Mouse (Mus musculus): Measurements from ENCODE around the gene Zfp26. TPM values are rescaled to one million over a fixed set of nuclear protein-coding genes. Genes with fewer than 3 reads are reported as not detected.
A peak's percentile ranks its signal among the peaks of the same experiment; 100 is the strongest.

The Zfp26 gene
- 29.9 and 32.7 TPM in 2 replicates for polyA plus RNA-seq (2014; fragmentation: Nextera tagmentation; extraction: Ambion mirVana)

GRCm38 (mm10) chr9:20459377-20460317 is at the start of gene Zfp26:
Gene Zfp26, minus strand, starts transcription at chr9:20460162.
- Histone ChIP-seq H3K36me3 (ENCODE audit: control insufficient read depth, insufficient read depth, low read length) (peaks cover 22% of the 10 kb centered on the region), H3K4me2 (replicated peaks; ENCODE audit: low read depth, low read length) (peak within 1 kb of the TSS; percentile 83), H3K27ac (ENCODE audit: low read length) (peak within 1 kb of the TSS; percentile 94), H3K4me1 (ENCODE audit: control insufficient read depth, insufficient read depth, low read length) (peaks cover 9% of the 10 kb centered on the region; the same call in 1 of the 2 replicates), H3K9me3 (ENCODE audit: control insufficient read depth, low read depth, low read length) (no peaks in the 10 kb centered on the region), H3K9ac (replicated peaks; ENCODE audit: low read depth, low read length) (peak within 1 kb of the TSS; percentile 89), H3K27me3 (ENCODE audit: control insufficient read depth, insufficient read depth, low read length) (no peaks in the 10 kb centered on the region), H3K4me3 (ENCODE audit: low read depth, low read length) (peak within 1 kb of the TSS; percentile 84)
- peak; percentile 94 for ATAC-seq (ENCODE audit: insufficient number of reproducible peaks, insufficient read depth, low FRiP score, low read depth)
- under 1% methylated on average over 48 of the region's 48 CpGs for WGBS

DNA sequence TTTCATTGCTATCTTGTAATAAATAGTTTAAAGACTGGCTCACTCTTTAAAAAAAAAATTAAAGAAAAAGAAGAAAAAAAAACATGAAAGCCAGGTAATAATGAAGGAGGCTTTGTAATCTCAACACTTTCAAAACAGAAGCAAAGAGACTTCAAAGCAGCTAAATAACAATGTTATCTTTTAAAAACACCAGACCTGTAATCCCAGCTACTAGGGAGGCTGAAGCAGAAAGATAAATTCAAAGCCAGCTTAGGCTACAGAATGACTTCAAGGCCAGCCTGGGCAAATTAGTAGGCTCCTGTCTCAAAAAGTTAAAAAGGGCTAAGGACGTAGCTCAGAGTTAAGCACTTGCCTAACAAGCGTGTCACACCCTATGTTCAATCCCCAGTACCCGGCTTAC is 49.7 kb upstream of the Zfp26 start:
- no peak overlapping the region for H3K4me3 ChIP-seq (ENCODE audit: low read depth, low read length)
- H3K9me3 ChIP-seq (ENCODE audit: control insufficient read depth, low read depth, low read length), result no peaks in the 10 kb centered on the region
- no peak overlapping the region for H3K4me2 ChIP-seq (replicated peaks; ENCODE audit: low read depth, low read length)
- H3K27ac ChIP-seq (ENCODE audit: low read length), result no peak overlapping the region
- H3K4me1 ChIP-seq (ENCODE audit: control insufficient read depth, insufficient read depth, low read length), result peaks cover 7% of the 10 kb centered on the region; the same call in 1 of the 2 replicates
- WGBS, result 77% methylated on average over 3 of the region's 3 CpGs
- H3K36me3 ChIP-seq (ENCODE audit: control insufficient read depth, insufficient read depth, low read length), result peaks cover 36% of the 10 kb centered on the region
- no peaks in the 10 kb centered on the region for H3K27me3 ChIP-seq (ENCODE audit: control insufficient read depth, insufficient read depth, low read length)
- no peak overlapping the region for H3K9ac ChIP-seq (replicated peaks; ENCODE audit: low read depth, low read length)
- no peak for ATAC-seq (ENCODE audit: insufficient number of reproducible peaks, insufficient read depth, low FRiP score, low read depth)

DNA sequence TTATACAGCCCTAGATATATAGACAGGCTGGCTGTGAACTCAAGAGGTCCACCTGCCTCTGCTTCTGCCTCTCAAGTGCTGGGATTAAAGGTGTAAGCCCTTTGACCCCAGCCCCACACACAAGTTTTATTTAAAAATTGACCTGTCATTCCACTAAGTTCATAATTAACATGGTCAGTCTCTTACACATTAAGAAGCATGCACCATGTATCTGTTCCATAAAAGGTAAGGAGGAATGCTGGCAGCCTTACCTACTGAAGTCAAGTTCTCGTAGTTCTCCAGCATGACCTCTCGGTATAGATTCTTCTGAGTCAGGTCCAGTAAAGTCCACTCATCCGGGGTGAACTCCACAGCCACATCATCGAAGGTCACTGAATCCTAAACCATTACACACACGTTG is 44.8 kb upstream of the Zfp26 start:
- H3K9me3 ChIP-seq (ENCODE audit: control insufficient read depth, low read depth, low read length), result no peaks in the 10 kb centered on the region
- H3K4me3 ChIP-seq (ENCODE audit: low read depth, low read length), result no peak overlapping the region
- no peak overlapping the region for H3K27ac ChIP-seq (ENCODE audit: low read length)
- no peak overlapping the region for H3K9ac ChIP-seq (replicated peaks; ENCODE audit: low read depth, low read length)
- no peaks in the 10 kb centered on the region for H3K27me3 ChIP-seq (ENCODE audit: control insufficient read depth, insufficient read depth, low read length)
- no peak overlapping the region for H3K4me2 ChIP-seq (replicated peaks; ENCODE audit: low read depth, low read length)
- 84% methylated on average over 5 of the region's 5 CpGs for WGBS
- ATAC-seq (ENCODE audit: insufficient number of reproducible peaks, insufficient read depth, low FRiP score, low read depth), result no peak
- no peaks in the 10 kb centered on the region for H3K4me1 ChIP-seq (ENCODE audit: control insufficient read depth, insufficient read depth, low read length)
- peaks cover 67% of the 10 kb centered on the region for H3K36me3 ChIP-seq (ENCODE audit: control insufficient read depth, insufficient read depth, low read length)

DNA sequence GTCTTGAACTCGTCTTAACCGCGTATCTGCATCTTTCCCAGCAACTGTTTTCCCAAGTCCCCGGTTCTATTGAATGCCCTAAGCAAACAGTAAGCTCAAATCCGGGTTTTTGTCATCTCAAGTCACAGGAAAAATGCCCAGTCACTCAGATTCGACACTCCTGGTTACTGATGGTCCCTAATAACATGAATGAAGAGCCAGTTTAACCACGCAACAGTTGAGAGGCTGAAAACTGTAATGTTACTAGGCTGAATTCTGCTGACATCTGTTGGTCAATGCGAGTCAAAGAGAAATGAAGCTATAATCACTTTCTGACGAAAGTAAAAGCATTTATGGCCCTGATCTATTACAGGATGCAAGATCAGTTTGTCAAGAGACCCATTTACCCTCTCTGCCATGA is 33.3 kb upstream of the Zfp26 start:
- peak overlapping the region; percentile 63 for H3K9ac ChIP-seq (replicated peaks; ENCODE audit: low read depth, low read length)
- peak overlapping the region; percentile 73 for H3K4me3 ChIP-seq (ENCODE audit: low read depth, low read length)
- peaks cover 3% of the 10 kb centered on the region; the same call in 1 of the 2 replicates for H3K4me1 ChIP-seq (ENCODE audit: control insufficient read depth, insufficient read depth, low read length)
- H3K27ac ChIP-seq (ENCODE audit: low read length), result peak overlapping the region; percentile 92
- no peaks in the 10 kb centered on the region for H3K9me3 ChIP-seq (ENCODE audit: control insufficient read depth, low read depth, low read length)
- H3K36me3 ChIP-seq (ENCODE audit: control insufficient read depth, insufficient read depth, low read length), result peaks cover 20% of the 10 kb centered on the region
- WGBS, result 7% methylated on average over 9 of the region's 9 CpGs
- H3K4me2 ChIP-seq (replicated peaks; ENCODE audit: low read depth, low read length), result peak overlapping the region; percentile 94
- ATAC-seq (ENCODE audit: insufficient number of reproducible peaks, insufficient read depth, low FRiP score, low read depth), result no peak
- no peaks in the 10 kb centered on the region for H3K27me3 ChIP-seq (ENCODE audit: control insufficient read depth, insufficient read depth, low read length)

DNA sequence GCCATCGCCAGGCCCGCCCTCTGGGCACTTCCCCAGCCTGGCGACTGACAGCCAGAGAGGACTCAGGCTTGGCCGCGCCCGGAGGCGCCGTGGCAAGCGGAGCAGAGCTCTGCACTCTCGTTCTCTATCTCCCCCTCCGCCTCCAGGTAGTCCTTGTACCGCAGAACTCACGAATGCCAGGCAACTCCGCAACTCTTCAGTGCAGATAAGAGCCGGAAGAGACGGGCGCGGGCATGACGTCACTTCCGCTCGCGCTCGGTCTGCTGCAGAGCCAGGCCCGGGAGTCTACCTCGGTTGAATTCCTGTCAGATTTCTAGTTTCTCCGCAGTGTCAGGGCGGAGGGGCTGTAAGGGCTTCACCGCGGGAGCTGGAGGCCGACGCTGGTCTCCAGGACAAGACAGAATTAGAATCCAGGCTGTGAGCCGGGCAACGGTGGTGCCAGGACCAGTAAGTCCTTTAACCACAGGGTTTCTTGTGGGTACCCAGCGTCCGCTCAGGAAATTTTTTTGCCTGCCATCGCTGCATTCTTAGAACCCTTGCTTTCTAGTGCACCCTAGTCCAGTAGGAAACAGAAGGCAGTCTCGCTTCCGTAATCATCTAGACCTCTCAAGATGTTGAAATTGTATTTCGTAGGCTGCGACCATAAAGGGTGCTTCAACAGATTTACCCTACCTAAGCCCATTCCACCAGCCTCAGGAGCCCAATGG is 32.7 kb upstream of the Zfp26 start, which contains the start of gene Zfp426:
TSS of gene Zfp426 (minus strand) at position 220 of the 707 bp plus-strand sequence.
- Histone ChIP-seq H3K9ac (replicated peaks; ENCODE audit: low read depth, low read length) (peak within 1 kb of the TSS; percentile 63), H3K4me1 (ENCODE audit: control insufficient read depth, insufficient read depth, low read length) (peaks cover 3% of the 10 kb centered on the region; the same call in 1 of the 2 replicates), H3K36me3 (ENCODE audit: control insufficient read depth, insufficient read depth, low read length) (peaks cover 14% of the 10 kb centered on the region), H3K4me3 (ENCODE audit: low read depth, low read length) (peak within 1 kb of the TSS; percentile 73), H3K4me2 (replicated peaks; ENCODE audit: low read depth, low read length) (peak within 1 kb of the TSS; percentile 94), H3K27ac (ENCODE audit: low read length) (peak within 1 kb of the TSS; percentile 92), H3K9me3 (ENCODE audit: control insufficient read depth, low read depth, low read length) (no peaks in the 10 kb centered on the region), H3K27me3 (ENCODE audit: control insufficient read depth, insufficient read depth, low read length) (no peaks in the 10 kb centered on the region)
- ATAC-seq (ENCODE audit: insufficient number of reproducible peaks, insufficient read depth, low FRiP score, low read depth), result peak; percentile 94
- 2% methylated on average over 40 of the region's 40 CpGs for WGBS

DNA sequence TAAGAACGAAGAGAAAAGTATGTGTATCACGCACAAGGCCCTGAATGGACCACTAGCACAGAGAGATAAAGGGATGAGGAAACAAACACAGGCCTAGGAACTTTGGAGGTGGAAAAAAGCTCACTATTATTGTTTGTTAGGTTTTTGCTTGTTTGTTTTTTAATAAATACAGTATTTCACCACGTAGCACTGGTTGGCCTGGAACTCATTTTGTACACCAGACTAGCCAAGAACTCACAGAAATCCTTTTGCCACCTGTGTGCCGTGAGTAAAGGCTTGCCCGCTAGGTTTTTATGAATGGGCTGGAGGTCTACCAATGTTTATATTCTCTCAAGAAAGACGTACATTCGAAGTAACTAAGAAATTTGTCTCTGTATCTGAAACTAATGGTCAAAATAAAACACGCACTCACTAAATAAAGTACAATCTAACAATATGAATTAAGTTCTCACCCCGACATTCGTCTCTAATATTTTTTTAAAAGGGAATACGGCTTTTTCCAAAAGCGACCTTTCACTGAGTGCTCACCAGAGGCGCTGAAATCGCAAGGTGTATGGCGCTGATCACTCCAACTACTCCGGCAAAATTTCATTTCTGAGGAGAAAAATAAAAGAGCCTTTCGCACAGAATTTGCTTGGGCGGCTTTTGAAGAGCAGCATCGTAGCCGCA is 32.0 kb upstream of the Zfp26 start:
- peak overlapping the region; percentile 92 for H3K27ac ChIP-seq (ENCODE audit: low read length)
- H3K4me3 ChIP-seq (ENCODE audit: low read depth, low read length), result peak overlapping the region; percentile 73
- peaks cover 7% of the 10 kb centered on the region for H3K36me3 ChIP-seq (ENCODE audit: control insufficient read depth, insufficient read depth, low read length)
- H3K27me3 ChIP-seq (ENCODE audit: control insufficient read depth, insufficient read depth, low read length), result no peaks in the 10 kb centered on the region
- no peaks in the 10 kb centered on the region for H3K9me3 ChIP-seq (ENCODE audit: control insufficient read depth, low read depth, low read length)
- no peak; the same call in 1 of the 2 replicates for ATAC-seq (ENCODE audit: insufficient number of reproducible peaks, insufficient read depth, low FRiP score, low read depth)
- 7% methylated on average over 20 of the region's 20 CpGs for WGBS
- H3K4me1 ChIP-seq (ENCODE audit: control insufficient read depth, insufficient read depth, low read length), result peaks cover 3% of the 10 kb centered on the region; the same call in 1 of the 2 replicates
- H3K4me2 ChIP-seq (replicated peaks; ENCODE audit: low read depth, low read length), result peak overlapping the region; percentile 94
- peak overlapping the region; percentile 63 for H3K9ac ChIP-seq (replicated peaks; ENCODE audit: low read depth, low read length)

DNA sequence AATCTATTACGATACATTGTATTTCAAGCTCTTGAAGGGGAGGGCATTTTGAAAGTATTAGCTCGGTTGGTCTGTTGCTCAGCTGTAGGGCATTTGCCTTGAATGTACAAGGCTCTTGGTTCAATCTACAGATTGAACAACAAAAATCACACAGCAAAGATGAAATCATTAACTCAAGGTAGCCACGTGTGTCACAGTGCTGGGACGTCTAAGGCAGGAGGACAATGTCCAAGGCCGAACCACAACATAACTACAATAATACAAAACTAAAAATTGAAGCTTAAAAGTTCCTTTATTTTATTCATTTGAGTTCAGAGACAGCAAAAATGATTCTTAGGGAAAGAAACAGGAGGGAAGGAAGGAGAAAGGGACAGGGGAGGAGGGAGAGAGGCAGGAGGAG is 29.6 kb upstream of the Zfp26 start:
- Histone ChIP-seq H3K4me2 (replicated peaks; ENCODE audit: low read depth, low read length) (no peak overlapping the region), H3K27me3 (ENCODE audit: control insufficient read depth, insufficient read depth, low read length) (no peaks in the 10 kb centered on the region), H3K9me3 (ENCODE audit: control insufficient read depth, low read depth, low read length) (no peaks in the 10 kb centered on the region), H3K27ac (ENCODE audit: low read length) (no peak overlapping the region), H3K4me1 (ENCODE audit: control insufficient read depth, insufficient read depth, low read length) (peaks cover 3% of the 10 kb centered on the region; the same call in 1 of the 2 replicates), H3K4me3 (ENCODE audit: low read depth, low read length) (no peak overlapping the region), H3K9ac (replicated peaks; ENCODE audit: low read depth, low read length) (no peak overlapping the region), H3K36me3 (ENCODE audit: control insufficient read depth, insufficient read depth, low read length) (peaks cover 19% of the 10 kb centered on the region)
- no peak for ATAC-seq (ENCODE audit: insufficient number of reproducible peaks, insufficient read depth, low FRiP score, low read depth)
- 90% methylated on average over 5 of the region's 5 CpGs for WGBS

- Histone ChIP-seq H3K4me1 (ENCODE audit: control insufficient read depth, insufficient read depth, low read length) (no peaks in the 10 kb centered on the region), H3K4me3 (ENCODE audit: low read depth, low read length) (no peak overlapping the region), H3K36me3 (ENCODE audit: control insufficient read depth, insufficient read depth, low read length) (peaks cover 38% of the 10 kb centered on the region), H3K27me3 (ENCODE audit: control insufficient read depth, insufficient read depth, low read length) (no peaks in the 10 kb centered on the region), H3K9ac (replicated peaks; ENCODE audit: low read depth, low read length) (no peak overlapping the region), H3K4me2 (replicated peaks; ENCODE audit: low read depth, low read length) (no peak overlapping the region), H3K27ac (ENCODE audit: low read length) (no peak overlapping the region), H3K9me3 (ENCODE audit: control insufficient read depth, low read depth, low read length) (no peaks in the 10 kb centered on the region)
- 92% methylated on average over 5 of the region's 5 CpGs for WGBS
- no peak for ATAC-seq (ENCODE audit: insufficient number of reproducible peaks, insufficient read depth, low FRiP score, low read depth)
These were observed 19.4 kb upstream of the Zfp26 start for GRCm38 (mm10) chr9:20479396-20479795.

All from stomach, embryonic 14.5 days (tissue).